Mouse (Mus musculus) liver, embryonic 11.5 days (tissue): Measurements from ENCODE around the gene Lrrn4cl. TPM values are rescaled to one million over a fixed set of nuclear protein-coding genes. Genes with fewer than 3 reads are reported as not detected.

Experiments
- ATAC-seq: fragments of 200-750 bp; cut with Nextera tagmentation; replicated peaks from 2 replicates; pipeline ENCODE4 v1.8.0; 2017; ENCODE audit warnings: moderate number of reproducible peaks, mild to moderate bottlenecking, moderate TSS enrichment, moderate library complexity; ENCODE audit not compliant: low FRiP score
- DNase-seq: peaks from one replicate; pipeline ENCODE4 v3.0.0-alpha.2; 2017; ENCODE audit warnings: low spot score
- H3K27ac ChIP-seq: fragments of 300-500 bp; sonication (generic); 2 replicates; pipeline ENCODE4 v1.5.1; 2014; ENCODE audit warnings: mild to moderate bottlenecking, low read depth, low read length, control low read depth
- H3K27me3 ChIP-seq: fragments of 300-500 bp; sonication (generic); replicated peaks from 2 replicates; pipeline ENCODE4 v1.6.1; 2014; ENCODE audit warnings: low read length, mixed read lengths; ENCODE audit not compliant: control insufficient read depth, insufficient read depth
- H3K36me3 ChIP-seq: fragments of 300-500 bp; sonication (generic); 2 replicates; pipeline ENCODE4 v1.6.1; 2014; ENCODE audit warnings: mild to moderate bottlenecking, low read length, moderate library complexity, mixed read lengths; ENCODE audit not compliant: control insufficient read depth, insufficient read depth
- H3K4me1 ChIP-seq: fragments of 300-500 bp; sonication (generic); replicated peaks from 2 replicates; pipeline ENCODE4 v1.6.1; 2014; ENCODE audit warnings: low read length, mixed read lengths; ENCODE audit not compliant: control insufficient read depth, insufficient read depth
- H3K4me2 ChIP-seq: fragments of 300-500 bp; sonication (generic); 2 replicates; pipeline ENCODE4 v1.6.1; 2014; ENCODE audit warnings: mild to moderate bottlenecking, control low read depth, moderate library complexity
- H3K4me3 ChIP-seq: fragments of 300-500 bp; sonication (generic); 2 replicates; pipeline ENCODE4 v1.5.1; 2014; ENCODE audit warnings: low read depth, low read length, control low read depth
- H3K9ac ChIP-seq: fragments of 300-500 bp; sonication (generic); 2 replicates; pipeline ENCODE4 v1.6.1; 2014; ENCODE audit warnings: low read depth, low read length, control low read depth
- H3K9me3 ChIP-seq: fragments of 300-500 bp; sonication (generic); 2 replicates; pipeline ENCODE4 v1.6.1; 2016; ENCODE audit warnings: low read length, inconsistent platforms, mixed read lengths; ENCODE audit not compliant: control insufficient read depth
- WGBS: fragments of 180-500 bp; shearing (Covaris S2); extraction: QIAGEN DNeasy Blood & Tissue Kit; methylation state at CpG from one replicate; pipeline ENCODE4 v1.1.7; 2014; 5-methylcytosine and 5-hydroxymethylcytosine counted together
- polyA plus RNA-seq: library from polyadenylated mRNA; unstranded; fragments of >200 nt; fragmentation: Nextera tagmentation; extraction: Ambion mirVana; gene quantifications from 2 replicates; pipeline ENCODE4 v1.2.1, GENCODE M21; 2014

The Lrrn4cl gene
- polyA plus RNA-seq, 1 experiment from 2014 or later = 0.10 TPM

DNA sequence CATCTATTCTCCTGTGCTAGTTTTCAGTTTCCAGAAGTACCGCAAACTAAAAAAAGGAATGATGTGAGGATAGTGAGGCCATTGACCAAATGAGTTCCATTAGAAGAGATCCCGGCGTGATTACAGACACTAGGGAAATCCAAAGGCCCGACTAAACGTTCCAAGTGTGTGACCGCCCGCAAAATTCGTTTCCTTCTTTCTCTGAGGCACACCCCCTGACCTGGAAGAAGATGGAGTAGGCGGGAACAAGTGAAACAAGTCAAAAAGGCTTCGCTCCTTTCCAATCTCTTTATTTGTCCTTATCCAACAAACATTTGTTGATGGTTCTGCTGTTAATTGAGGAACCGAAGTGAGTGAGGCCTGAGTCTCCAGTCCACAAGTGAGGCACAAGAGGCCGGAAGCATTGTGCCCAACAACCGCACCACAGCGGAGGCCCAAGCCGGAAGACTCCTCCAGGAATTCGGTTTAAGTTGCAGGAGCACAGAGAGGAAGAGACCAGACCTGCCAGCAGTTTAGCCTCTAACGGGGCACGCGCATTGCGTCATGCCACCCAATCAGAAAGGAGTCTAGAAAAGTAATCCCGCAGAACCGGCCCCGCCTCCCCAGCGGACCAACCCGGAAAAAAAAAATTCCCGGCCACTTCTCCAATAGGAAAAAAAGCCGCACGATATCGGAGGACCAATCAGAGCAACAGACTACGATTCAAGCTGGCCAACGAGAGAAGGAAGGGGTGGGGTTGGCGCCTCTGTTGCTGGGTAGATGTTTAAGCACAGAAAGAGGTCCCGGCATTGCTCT, 31.6 kb upstream of the Lrrn4cl start, which contains the start of gene Ttc9c:
Gene Ttc9c (minus strand): TSS at position 533 of the 795 bp plus-strand sequence.
- WGBS = under 1% methylated on average over 33 of the region's 33 CpGs
- Histone ChIP-seq H3K9ac (peak within 1 kb of the TSS; percentile 98), H3K36me3 (peaks cover 26% of the 10 kb centered on the region), H3K4me1 (peaks cover 21% of the 10 kb centered on the region), H3K9me3 (no peaks in the 10 kb centered on the region), H3K27me3 (no peaks in the 10 kb centered on the region), H3K4me2 (peak within 1 kb of the TSS; percentile 93), H3K27ac (peak within 1 kb of the TSS; percentile 98), H3K4me3 (peak within 1 kb of the TSS; percentile 100)
- DNase-seq (peak; percentile 92), ATAC-seq (peak; percentile 85)

- no peaks in the 10 kb centered on the region for H3K27me3 ChIP-seq
- peak; percentile 93 for ATAC-seq
- H3K4me2 ChIP-seq = peak within 1 kb of the TSS; percentile 93
- peak within 1 kb of the TSS; percentile 98 for H3K9ac ChIP-seq
- peak within 1 kb of the TSS; percentile 100 for H3K4me3 ChIP-seq
- peak within 1 kb of the TSS; percentile 98 for H3K27ac ChIP-seq
- no peaks in the 10 kb centered on the region for H3K9me3 ChIP-seq
- H3K36me3 ChIP-seq = peaks cover 31% of the 10 kb centered on the region
- WGBS = under 1% methylated on average over 81 of the region's 83 CpGs
- DNase-seq = peak; percentile 94
- peaks cover 21% of the 10 kb centered on the region for H3K4me1 ChIP-seq
These were observed 30.8 kb upstream of the Lrrn4cl start, which contains the start of gene Hnrnpul2 for GRCm38 (mm10) chr19:8819596-8820423. TSS of gene Hnrnpul2 (plus strand) at chr19:8820010.

DNA sequence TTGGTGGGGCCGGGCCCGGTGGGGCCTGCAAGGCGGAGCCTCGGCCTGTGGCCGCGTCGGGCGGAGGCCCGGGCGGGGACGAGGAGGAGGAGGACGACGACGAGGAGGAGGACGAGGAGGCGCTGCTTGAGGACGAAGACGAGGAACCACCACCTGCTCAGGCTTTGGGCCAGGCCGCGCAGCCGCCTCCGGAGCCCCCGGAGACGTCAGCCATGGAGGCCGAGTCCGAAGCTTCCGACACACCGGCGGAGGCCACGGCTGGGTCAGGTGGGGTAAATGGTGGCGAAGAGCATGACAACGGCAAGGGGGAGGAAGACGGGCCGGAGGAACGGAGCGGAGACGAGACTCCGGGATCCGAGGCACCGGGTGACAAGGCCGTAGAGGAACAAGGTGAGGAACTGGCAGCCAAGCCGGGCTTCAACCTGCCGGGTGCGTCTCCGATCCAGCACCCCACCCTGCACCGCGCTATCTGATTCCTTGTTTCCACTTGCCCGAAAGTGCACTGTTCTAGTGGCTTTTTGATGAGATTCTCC, 30.1 kb upstream of the Lrrn4cl start:
- H3K9ac ChIP-seq = peak overlapping the region; percentile 98
- peak overlapping the region; percentile 93 for H3K4me2 ChIP-seq
- H3K36me3 ChIP-seq = peaks cover 31% of the 10 kb centered on the region
- no peaks in the 10 kb centered on the region for H3K27me3 ChIP-seq
- ATAC-seq = peak; percentile 48
- peak overlapping the region; percentile 100 for H3K4me3 ChIP-seq
- H3K9me3 ChIP-seq = no peaks in the 10 kb centered on the region
- WGBS = under 1% methylated on average over 48 of the region's 48 CpGs
- peaks cover 21% of the 10 kb centered on the region for H3K4me1 ChIP-seq
- DNase-seq = no peak
- H3K27ac ChIP-seq = peak overlapping the region; percentile 98

DNA sequence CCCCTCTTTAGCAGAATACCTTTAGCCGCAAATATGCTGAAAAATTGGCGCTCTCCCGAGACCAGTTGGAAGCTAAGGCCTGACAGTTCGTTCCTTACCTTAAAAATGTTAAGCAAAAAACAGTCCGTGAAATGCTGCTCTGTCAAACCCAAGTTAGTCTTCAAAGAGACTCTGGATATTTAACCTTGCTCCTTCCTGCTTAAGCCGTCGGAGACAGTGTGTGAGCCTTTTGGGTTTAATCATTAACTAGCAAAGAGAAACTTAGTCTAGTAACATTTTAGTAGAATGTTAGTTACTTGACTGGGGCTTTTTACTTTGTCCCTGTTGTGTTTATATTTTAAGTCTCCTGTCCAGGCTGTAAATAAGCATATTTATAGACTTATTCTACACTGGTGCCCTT, 29.4 kb upstream of the Lrrn4cl start:
- WGBS = under 1% methylated on average over 7 of the region's 7 CpGs
- Histone ChIP-seq H3K27ac (peak overlapping the region; percentile 98), H3K9me3 (no peaks in the 10 kb centered on the region), H3K27me3 (no peaks in the 10 kb centered on the region), H3K4me3 (peak overlapping the region; percentile 100), H3K4me1 (peaks cover 21% of the 10 kb centered on the region), H3K4me2 (peak overlapping the region; percentile 93), H3K9ac (peak overlapping the region; percentile 98), H3K36me3 (peaks cover 33% of the 10 kb centered on the region)
- DNase-seq (no peak), ATAC-seq (no peak)

DNA sequence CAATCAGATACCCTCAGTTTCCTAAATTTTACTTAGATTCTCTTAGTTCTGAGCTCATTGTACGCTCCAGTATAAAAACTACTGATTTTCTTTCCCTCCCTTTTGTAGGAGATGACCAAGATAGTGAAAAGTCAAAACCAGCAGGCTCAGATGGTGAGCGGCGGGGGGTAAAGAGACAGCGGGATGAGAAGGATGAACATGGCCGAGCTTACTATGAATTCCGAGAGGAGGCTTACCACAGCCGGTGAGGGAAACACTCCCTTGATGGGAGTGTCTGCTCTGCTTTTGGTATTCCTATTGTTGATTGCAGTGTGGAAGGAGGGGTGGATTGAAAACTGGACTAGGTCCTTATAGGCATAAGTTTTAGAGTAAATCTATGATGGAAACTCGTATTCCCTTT, 27.9 kb upstream of the Lrrn4cl start:
- Histone ChIP-seq H3K36me3 (peaks cover 44% of the 10 kb centered on the region), H3K4me2 (peak overlapping the region; percentile 93), H3K4me3 (peak overlapping the region; percentile 100), H3K4me1 (peaks cover 17% of the 10 kb centered on the region), H3K9me3 (no peaks in the 10 kb centered on the region), H3K9ac (no peak overlapping the region), H3K27me3 (no peaks in the 10 kb centered on the region), H3K27ac (no peak overlapping the region)
- DNase-seq (no peak), ATAC-seq (no peak)
- WGBS = 85% methylated on average over 8 of the region's 8 CpGs

- no peaks in the 10 kb centered on the region for H3K27me3 ChIP-seq
- DNase-seq (no peak), ATAC-seq (no peak)
- no peak within 1 kb of the TSS for H3K9ac ChIP-seq
- peaks cover 88% of the 10 kb centered on the region for H3K36me3 ChIP-seq
- no peaks in the 10 kb centered on the region for H3K9me3 ChIP-seq
- H3K27ac ChIP-seq = no peak within 1 kb of the TSS
- H3K4me3 ChIP-seq = no peak within 1 kb of the TSS
- no peak within 1 kb of the TSS for H3K4me2 ChIP-seq
- H3K4me1 ChIP-seq = no peaks in the 10 kb centered on the region
- WGBS = 73% methylated on average over 8 of the region's 8 CpGs
These were observed 20.9 kb upstream of the Lrrn4cl start, which contains the start of gene AC129217.1 for GRCm38 (mm10) chr19:8829660-8830059. TSS of gene AC129217.1 (plus strand) at chr19:8829773.

DNA sequence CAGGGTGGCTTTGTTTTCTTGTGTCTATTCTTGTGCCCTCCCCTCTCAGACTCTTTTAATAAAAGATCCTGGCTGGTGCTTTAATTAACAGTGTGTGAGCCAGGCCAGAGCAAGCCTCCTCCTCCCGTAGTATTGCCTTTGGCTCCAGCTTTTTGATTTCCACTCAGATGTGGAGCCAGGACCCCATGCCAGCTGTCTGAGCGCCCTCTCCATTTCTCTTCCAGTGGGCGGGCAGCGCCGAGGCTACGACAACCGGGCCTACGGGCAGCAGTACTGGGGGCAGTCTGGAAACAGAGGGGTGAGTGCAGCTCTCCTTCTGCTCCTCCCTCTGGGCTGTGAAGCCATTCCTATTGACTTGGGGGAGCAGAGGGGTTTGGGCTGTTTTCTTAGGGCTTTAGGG, 19.9 kb upstream of the Lrrn4cl start:
- WGBS = 97% methylated on average over 8 of the region's 8 CpGs
- H3K27ac ChIP-seq = no peak overlapping the region

DNA sequence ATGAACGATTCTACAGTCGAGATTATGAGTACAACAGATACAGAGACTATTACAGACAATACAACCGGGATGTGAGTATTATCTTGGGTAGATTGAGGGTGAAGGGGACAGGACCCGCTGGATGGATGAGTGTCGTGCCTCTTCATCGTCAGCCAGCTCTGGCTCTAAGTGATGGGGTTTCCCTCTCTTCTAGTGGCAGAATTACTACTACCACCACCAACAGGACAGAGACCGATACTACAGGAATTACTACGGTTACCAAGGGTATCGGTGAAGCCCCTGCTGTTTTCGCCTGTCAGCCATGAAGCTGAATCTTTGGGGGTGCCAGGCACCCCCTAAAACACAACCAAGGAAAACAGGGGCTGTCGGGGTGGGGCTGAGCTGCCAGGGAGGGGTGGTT, 19.3 kb upstream of the Lrrn4cl start:
- Histone ChIP-seq H3K9ac (no peak overlapping the region), H3K9me3 (no peaks in the 10 kb centered on the region), H3K4me3 (no peak overlapping the region), H3K4me2 (no peak overlapping the region), H3K27me3 (no peaks in the 10 kb centered on the region), H3K4me1 (no peaks in the 10 kb centered on the region), H3K36me3 (peaks cover 82% of the 10 kb centered on the region), H3K27ac (no peak overlapping the region)
- WGBS = 84% methylated on average over 11 of the region's 11 CpGs
- no peak for ATAC-seq
- DNase-seq = no peak

More for the DNA sequence above, 19.9 kb upstream of the Lrrn4cl start:
- no peak for ATAC-seq
- no peak overlapping the region for H3K4me3 ChIP-seq
- no peak for DNase-seq
- no peaks in the 10 kb centered on the region for H3K9me3 ChIP-seq
- peaks cover 87% of the 10 kb centered on the region for H3K36me3 ChIP-seq
- no peak overlapping the region for H3K4me2 ChIP-seq
- no peaks in the 10 kb centered on the region for H3K4me1 ChIP-seq
- H3K9ac ChIP-seq = no peak overlapping the region
- H3K27me3 ChIP-seq = no peaks in the 10 kb centered on the region
